Mouse (Mus musculus) adrenal gland, adult 18-20 months (tissue): ENCODE data around the gene Acad11. TPM values are rescaled to one million over a fixed set of nuclear protein-coding genes. Genes with fewer than 3 reads are reported as not detected.
A peak's percentile ranks its signal among the peaks of the same experiment; 100 is the strongest.

ENCODE experiments used
- DNase-seq, 2 experiments: peaks; one replicate each; pipeline ENCODE4 v3.0.0; 2021 to 2022; ENCODE audit warnings: low spot score in 2 of 2
- long read RNA-seq, 2 experiments: library from polyadenylated mRNA; stranded (forward); transcript quantifications; one replicate each; pipeline ENCODE4 v2.0.0; 2021
- total RNA-seq, 2 experiments: library from RNA; stranded (reverse); gene quantifications; 1 replicate in 1 of 2; 2 replicates in 1 of 2; pipeline ENCODE4 v1.2.3; 2021

The Acad11 gene
- 10 to 100 TPM; 66.7 to 84.1 TPM for total RNA-seq
- long read RNA-seq, experiment 1, transcript Acad11-201 (20 exons, 3,444 nt): major isoform, 78 of 94 reads
- long read RNA-seq, experiment 1, partial matches to known transcripts: 9 of 94 reads
- long read RNA-seq, experiment 1, other reads (novel, unspliced or antisense): 6 of 94 reads
- long read RNA-seq, experiment 2, transcript Acad11-201 (20 exons, 3,444 nt): major isoform, 132 of 163 reads
- long read RNA-seq, experiment 2, partial matches to known transcripts: 27 of 163 reads
- long read RNA-seq, experiment 2, other reads (novel, unspliced or antisense): 4 of 163 reads

DNA sequence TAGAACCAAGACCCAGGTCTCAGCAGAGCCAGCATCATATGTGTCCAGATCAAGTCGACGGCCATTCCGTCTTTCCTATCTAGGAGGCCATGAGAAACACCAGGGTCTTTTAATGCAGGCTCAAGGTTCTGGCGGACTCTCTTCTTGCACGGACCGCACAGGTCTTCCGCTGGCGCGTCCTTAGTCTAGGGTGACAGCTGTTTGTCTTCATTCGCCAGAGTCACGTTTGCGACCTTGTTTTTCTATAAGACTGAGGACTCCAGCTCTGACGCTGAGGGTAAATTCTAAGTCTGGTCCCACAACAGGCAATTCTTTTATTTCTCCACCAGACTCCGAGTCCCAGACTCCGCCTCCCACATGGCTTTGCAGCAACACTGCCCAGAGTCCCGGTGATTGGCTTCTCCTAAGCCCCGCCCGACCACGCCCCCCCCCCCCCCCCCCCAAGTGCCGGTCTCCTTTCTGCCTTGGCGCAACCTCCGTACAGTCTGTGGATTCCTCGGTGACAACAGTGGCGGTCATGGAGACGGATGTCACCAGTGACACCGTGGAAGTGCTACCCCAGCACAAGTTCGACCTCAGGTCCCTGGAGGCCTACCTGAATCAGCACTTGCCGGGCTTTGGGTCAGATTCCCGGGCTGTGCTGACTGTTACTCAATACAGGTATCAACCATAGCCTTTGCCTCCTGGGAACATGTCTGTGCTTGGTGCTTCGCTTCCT is at the start of gene Acad11:
Gene Acad11 (plus strand): TSS at position 134 of the 718 bp plus-strand sequence.
- DNase-seq: peak; percentile 74 to 83

DNA sequence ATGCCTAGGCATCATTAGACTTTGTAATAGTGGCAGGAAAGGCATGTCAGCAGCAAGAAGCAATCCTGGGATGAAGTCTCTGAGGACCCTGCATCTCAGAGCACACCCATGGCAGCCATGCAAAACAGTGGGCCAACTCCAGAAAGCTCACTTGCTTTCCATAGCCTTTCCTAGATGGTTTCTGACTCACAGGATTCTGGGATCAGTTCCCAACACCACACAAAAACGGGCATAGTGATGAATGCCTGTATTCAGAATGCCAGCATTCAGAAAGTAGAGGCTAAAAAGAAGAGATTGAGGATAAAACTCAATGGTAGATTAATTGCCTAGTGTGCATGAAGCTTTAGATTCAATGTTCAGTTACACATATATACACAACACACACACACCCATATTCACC is 48.7 kb upstream of the Acad11 start:
- DNase-seq: no peak

DNA sequence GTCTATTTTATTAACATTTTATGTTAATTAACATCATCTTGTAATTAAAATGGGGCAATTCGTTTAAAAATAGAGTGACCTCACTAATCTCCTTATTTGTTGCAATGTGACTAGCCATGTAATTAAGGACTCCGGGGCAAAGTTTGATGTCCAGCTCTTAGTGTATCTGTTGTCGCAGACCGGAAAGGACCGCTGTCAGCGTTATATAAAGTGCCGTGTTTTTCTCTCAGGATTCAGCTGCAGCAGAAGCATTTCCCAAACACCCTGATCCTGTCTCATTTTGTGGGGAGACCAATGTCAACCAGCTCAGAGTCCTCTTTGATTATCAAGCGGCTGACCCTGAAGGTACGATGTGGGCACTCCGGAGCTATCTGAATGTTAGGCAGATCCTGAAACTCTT is 42.2 kb upstream of the Acad11 start:
- DNase-seq: no peak

DNA sequence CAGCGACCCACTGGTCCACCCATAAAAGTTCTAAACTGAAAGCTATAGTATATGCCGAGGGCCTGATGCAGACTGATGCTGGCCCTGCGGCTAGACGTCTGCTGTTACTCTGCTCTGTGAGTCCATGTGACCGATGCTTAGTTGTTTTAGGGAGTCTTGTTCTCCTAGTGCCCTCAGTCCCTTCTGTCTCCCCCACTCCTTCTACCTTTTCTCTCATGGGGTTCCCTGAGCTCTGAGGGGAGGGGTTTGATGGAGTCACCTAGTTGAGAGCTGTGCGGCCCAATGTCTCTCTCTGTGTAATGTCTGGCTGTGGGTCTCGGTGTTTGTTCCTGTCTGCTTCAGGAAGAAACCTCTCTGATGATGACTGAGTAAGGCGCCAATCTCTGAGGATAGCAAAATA is 36.0 kb upstream of the Acad11 start:
- no peak for DNase-seq

DNA sequence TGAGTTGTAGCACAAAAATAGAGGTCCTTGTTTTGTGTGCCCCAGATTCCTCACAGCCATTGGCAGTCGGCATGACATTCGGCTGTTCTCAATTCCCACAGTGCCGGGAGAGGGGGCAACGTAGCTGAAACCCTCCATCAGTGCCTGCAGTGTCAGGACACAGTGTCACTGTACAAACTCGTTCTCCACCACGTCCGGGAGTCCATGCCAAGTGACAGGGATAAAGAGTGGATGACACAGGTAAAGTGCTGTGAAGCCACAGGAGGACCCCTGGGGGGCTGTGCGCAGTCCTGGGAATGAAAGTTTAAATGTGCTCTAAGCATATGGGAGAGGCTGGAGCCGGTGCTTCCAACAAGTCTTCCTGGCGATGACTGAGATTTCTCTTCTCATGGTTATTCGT is 33.3 kb upstream of the Acad11 start:
- DNase-seq: no peak

DNA sequence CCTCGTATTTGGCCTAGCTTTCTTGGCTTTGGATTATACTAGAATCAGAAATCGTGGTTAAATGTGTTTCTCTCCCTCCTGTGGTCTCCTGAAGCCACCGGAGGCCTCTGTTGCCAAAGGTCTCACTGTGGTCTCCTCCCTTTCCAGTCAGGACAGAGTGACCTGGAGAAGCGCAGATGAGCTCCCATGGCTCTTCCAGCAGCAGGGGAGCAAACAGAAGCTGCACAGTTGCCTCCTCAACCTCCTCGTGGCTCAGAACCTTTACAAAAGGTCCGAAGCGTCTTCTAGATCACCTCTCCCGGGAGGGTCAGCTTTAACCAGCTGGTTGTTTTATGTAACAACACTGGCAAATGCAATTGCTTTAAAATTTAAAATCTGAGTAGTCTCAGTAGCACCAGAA is 28.9 kb upstream of the Acad11 start:
- DNase-seq: no peak

DNA sequence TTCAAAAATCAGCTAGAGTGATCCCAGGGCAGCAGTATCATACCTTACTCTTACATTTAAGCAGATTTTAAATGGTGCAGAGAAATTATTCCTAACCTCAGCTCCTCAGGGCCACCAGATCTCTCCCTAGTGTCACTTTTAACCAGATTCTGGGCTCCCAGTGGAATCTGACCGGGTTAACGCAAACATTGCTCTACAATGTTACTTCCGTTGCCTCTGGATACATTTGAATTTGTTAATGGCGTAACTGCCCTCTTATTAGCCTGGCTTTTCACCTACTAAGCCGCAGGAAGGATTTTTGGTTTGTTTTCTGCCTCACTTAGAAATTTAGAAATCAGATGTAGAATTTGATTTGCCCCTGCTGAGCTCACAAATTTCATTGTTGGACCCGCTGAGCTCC is 28.5 kb upstream of the Acad11 start:
- DNase-seq: no peak

DNA sequence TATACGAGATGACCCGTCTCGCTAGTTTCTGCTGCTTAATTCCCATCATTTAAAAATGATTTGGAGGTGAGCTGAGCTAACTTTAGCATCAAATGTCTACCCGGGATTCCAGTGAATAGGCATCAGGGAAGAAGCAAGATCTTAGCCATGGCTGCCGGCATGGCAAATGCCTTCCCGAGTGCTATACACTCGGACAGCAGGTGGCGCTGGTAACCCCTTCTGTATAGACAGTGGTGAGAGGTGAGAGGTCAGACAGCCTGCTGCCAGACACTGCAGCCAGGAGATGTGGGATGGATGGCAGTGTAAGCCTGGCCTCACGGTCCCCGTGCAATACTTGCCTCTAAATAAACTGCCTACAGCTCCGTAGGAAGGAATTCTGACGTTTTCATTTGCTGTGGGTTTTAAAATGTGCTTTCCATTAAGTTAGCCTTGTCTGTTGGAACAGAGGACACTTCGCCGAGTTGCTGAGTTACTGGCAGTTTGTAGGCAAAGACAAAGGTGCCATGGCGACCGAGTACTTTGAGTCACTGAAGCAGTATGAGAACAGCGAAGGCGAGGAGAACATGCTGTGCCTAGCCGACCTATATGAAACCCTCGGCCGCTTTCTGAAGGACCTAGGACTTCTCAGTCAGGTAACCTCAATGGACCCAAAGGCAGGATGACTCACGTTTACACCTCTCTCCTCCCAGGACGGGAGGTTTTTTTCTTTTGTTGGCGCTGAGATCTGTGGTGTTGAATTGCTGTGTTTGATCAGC is 27.7 kb upstream of the Acad11 start:
- peak; percentile 73 to 77 for DNase-seq

DNA sequence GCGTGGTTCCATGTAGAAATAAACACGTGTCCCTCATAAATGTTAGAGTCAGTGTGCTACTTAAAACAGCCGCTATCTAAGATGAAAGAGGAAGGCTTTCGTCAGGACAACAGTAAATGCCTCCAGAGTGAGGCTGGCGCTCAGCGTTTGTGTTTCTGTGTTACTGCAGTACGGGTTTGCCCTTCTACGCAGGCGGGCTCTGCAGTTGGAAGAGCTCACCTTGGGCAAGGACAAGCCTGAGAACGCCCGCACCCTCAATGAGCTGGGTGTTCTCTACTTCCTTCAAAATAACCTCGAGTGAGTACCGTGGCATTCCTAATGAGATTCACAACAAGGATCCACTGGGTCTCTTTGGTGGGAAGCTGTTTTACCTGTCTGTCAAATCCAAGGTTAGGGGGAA is 24.9 kb upstream of the Acad11 start:
- no peak for DNase-seq

DNA sequence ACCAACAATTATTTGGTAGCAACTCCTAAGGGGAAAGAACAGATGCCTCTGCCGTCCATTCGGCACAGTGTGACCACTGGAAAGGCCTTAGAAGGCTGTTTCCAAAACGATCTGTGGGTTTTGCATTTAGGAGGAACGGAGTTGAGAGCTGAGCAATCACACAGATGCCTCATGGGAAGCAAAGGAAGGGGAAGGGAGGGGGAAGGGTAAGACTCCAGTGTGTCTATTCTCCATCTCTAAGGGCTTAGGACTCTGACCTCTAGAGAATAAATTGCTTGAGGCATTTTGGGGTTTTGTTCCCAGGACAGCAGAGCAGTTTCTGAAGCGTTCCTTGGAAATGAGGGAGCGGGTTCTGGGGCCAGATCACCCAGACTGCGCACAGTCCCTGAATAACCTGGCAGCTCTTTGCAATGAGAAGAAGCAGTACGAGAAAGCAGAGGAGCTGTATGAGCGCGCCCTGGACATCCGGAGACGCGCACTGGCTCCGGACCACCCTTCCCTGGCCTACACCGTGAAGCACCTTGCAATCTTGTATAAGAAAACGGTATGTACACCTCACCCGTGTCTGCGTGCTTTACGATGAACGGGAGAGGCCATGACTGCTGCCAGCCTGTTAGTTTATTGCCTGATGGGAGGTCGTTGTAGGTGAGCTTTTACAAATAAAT is 24.0 kb upstream of the Acad11 start:
- no peak for DNase-seq

DNA sequence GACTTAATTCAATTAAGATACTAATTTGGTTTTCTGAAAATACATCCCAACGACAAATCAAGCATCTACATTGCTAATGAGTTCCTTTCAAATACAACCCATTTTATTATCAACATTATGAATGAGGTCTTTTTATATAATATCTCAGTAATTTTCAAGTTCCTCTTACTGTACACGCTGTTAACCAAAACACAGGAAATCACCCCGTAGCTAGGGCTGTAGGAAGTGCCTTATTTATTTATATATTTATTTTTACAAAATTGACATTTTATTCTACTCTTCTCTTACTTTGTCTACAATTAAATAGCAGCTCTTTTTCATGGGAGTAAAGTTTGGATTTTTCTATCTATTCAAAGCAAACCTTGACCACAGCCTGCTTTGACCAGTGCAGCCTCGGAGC is 23.4 kb upstream of the Acad11 start:
- no peak for DNase-seq

DNA sequence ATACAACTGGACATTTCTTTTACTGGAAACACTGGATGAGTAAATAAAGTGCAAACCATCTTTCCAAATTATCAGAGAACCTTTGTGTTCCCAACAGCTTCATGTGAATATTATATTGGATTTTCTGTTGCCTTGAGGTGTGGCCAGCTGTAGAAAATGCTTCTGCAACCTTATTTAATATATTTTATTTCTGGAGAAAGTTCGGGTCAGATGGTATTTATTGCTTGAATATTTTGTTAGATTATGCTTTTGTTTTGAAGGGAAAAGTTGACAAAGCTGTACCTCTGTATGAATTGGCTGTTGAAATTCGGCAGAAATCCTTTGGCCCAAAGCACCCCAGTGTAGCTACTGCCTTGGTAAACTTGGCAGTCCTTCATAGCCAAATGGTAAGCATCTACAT is 22.8 kb upstream of the Acad11 start, which contains the start of gene Gm28305:
Gene Gm28305 (plus strand): TSS at position 301 of the 400 bp plus-strand sequence.
- no peak for DNase-seq

DNA sequence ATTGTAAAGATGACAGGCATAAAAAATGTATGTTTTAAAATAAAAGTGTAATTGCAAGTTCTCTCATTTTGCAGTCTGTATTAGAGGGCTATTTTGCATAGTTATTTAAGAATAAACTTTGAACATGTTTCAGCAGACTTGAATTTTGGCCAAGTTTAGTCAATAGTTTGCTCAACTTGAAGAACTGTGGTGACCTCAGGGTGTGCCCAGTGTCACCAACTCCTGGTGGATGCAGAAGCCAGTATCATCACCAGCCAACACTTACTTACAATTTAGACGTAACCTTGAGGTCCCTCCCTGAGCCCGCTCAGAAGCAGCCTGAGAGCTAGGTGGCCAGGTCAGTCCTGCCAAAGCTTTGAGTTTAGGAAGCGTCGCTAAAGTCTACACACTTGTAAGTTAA is 19.5 kb upstream of the Acad11 start:
- no peak for DNase-seq

DNA sequence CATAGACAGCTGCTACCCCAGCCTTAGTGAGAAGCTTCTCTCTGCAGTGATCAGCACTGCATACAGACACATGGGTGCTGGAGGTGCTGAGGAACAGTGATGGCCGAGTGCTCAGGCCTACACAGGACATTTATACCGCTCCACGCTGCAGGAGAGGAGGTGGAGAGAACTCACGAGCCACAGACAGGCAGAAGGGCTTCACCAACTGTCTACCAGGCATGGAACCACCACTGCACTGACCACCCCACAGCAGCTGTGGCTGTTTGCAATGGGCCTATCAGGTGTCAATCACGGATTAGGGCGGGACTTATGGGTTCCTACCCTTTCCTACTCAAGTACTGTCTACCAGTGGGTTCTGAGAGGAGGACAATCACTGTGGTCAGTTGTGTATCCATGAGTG is 12.1 kb upstream of the Acad11 start:
- DNase-seq: no peak

DNA sequence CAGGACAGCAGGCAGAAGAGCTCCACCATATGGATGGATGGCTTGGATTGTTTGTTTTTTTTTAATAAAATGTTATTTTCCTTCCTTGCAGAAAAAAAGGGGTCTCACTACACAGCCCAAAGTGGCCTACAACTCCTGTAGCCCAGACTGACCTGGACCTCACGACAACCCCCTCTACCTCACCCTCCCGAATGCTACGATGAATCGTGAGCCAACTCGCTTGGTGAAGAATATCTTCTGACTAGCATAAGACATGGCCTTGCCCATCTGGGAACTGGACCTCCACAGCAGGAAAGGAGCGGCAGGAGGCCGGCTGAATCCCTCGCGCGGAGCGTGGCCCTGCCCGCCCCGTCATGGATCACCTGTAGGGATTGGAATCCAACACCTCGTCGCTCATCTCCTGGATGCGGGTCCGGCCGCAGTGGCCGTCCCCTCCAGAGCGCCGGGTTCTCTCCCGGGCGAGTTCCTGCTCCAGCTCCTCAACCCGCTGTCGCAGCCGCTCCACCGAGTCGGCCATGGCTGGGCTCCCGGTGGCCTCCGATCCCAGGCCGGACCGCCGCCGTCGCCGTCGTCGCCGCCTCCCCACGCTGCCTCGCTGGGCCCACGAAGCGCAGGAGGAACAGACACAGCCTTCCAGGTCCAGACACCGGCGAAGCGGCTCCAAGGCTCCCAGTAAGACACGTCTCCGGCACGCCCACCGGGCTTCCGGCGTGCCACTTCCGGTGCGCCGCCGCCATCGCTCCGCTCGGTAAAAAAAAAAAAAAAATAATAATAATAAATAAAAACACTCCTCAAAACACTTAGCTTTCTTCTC is 540 bp upstream of the Acad11 start, which contains the start of gene Uba5:
Gene Uba5 (minus strand): TSS at position 705 of the 814 bp plus-strand sequence.
- DNase-seq: peak in 1 of 2 experiments; percentile 72

DNA sequence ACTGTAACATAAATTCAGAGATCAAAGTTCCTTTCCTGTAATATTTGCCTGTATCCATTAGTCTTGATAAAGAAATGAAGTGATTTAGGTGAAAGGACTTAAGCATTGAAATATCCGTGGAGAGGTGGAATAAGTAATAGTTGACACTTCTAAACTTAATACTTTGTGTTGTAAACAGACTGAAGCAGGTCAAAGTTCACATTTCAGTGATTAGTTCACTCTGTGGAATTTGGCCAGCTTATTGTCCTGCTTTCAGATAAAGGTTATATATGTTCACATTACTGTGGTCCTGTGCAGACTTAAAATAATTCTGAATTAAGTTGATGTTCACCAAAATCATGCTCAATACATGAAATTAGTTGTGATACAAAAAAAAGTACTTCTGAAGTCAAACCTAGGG is 1.4 kb downstream of the Acad11 start:
- no peak for DNase-seq

DNA sequence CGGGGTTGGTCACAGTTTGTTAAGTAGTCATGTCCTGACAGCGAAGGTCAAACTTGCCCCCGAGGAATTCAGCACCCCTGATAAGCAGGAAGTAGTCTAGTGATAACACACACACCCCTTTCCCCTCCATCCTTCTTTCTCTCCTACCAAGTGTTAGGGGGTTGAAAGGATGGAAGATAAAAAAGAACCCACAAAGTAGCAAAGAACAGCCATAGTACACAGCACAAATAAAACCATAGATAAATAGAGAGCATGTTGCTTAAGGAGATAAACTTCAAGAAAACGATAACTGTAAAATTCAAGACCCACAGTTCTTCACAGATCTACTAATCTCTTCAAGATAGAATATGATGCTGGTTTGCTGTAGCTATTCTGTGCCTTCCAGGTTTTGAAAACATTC is 7.1 kb downstream of the Acad11 start:
- DNase-seq: no peak

DNA sequence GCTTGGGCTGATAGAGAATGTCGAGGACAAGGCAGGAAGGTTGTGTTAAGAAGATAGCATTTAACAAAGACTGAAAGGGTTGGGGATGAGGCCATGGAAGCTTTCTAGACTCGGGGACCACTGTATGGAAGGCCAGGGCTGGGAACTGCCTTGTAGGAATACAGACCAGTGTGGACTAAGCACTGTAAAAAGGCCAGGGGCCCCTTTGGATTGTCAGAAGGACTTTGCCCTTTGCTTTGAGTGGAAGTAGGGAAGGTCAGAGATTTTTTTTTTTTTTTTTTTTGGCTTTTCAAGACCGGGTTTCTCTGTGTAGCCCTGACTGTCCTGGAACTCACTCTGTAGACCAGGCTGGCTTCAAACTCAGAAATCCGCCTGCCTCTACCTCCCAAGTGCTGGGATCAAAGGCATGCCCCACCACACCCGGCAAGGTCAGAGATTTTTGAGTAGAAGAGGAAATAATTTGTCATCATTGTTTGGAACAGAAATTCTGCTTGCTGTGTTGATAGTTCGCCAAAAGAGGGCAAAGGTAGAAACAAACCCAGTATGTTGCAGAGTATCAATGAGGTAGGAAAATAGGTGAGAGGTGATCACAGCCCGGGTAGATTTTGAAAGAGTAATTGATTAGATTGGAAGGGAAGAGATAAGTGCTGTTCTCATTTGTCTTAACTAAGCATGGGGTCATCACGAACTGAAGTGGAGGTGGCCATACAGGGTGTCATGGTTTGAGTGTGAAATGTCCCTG is 7.9 kb downstream of the Acad11 start:
- DNase-seq: no peak

DNA sequence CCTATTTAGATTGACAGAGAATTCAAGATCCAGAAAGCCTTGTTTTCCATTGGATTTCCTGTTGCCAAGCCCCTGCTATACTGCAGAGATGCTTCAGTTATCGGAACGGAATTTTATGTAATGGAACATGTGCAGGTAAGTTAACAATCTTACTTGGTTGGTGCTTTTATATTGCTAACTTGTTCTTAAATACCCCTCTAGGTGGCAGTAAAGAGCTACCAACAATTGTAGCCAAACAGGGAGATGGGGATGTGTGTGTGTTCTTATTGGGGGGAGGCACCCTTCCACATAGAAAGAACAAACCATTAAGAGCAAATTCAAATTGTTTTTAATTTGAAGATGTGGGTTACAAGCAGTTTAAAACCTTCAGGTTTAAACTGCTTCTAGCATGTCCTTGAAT is 12.6 kb downstream of the Acad11 start:
- no peak for DNase-seq

DNA sequence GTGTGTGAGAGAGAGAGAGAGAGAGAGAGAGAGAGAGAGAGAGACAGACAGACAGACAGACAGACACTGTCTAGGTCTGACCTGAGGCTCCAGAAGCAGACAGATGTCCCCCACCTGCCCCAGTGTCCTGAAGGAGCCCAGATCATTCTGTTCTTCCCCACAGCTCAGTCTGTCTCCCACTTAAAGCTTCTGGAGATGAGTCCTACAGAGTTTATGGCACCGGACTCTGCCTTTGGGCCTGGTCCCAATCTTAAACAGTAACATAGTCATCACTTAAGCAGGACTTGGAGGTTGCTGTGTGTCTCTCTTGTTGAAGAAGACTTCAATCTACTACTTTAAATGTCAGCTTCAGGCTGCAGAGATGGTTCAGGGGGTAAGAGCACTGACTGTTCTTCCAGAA is 15.6 kb downstream of the Acad11 start:
- no peak for DNase-seq
